Mouse (Mus musculus): Measurements from ENCODE around the gene Kdm5c. TPM values are rescaled to one million over a fixed set of nuclear protein-coding genes. Genes with fewer than 3 reads are reported as not detected.

The Kdm5c gene
- 10 to 100 TPM; 15.7 to 36.0 TPM for polyA plus RNA-seq (2012; fragmentation: generic; extraction: Trizol)

DNA sequence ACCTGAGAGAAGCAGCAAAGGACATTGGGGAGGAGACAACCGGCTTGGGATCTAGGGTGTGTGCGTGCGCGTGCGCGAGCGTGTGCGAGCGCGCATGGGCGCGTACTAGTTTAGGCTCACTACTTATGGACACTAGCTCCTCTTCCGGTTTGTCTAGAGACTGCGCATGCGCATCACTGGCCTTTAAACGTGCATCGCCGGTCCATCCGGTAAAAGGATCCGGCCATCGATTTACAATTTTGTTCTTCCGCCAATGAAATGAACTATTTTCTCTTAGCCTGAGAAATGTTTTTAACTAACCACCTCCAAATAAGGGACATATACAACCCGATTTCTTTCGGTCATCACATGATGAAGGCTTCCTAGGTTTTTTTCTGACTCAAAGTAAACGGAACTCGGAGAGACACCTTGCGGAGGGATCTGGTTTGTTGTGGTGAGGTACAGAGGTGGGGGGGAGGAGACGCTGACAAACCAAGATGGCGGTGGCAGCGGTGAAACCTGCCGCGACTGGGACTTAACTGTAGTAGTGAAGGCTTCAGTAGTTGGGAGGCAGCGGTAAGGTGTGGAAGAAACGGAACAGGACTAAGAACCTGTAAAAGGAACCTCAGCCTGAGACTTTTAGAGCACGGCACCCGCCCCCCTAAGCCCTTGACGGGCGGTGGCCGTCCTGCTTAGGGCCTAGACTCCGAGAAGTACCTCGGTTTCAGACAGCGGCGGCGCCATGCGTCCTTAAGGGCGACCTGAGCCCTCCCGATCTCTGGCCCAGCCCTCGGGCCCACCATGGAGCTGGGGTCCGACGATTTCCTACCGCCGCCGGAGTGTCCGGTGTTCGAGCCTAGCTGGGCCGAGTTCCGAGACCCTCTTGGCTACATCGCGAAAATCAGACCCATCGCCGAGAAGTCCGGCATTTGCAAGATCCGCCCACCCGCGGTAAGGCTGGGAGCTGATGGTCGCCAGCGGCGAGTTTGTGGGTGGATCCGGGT lies at the start of gene Kdm5c:
Gene Kdm5c, plus strand, starts transcription at position 240 of the 983 bp plus-strand sequence.

Other genes starting within 250 kb of the Kdm5c start
- 100 to 1,000 TPM; 266 to 268 TPM for gene Hsd17b10, start 231.2 kb upstream of the Kdm5c start, polyA plus RNA-seq (2012; fragmentation: generic; extraction: Trizol)
- under 1 TPM; 0.34 to 0.99 TPM for gene Ribc1, start 216.7 kb upstream of the Kdm5c start, polyA plus RNA-seq (2012; fragmentation: generic; extraction: Trizol)
- 10 to 100 TPM in 1 of 2 experiments, 1 to 10 TPM in 1; 5.5 to 30.1 TPM for gene Smc1a, start 216.6 kb upstream of the Kdm5c start, polyA plus RNA-seq (2012; fragmentation: generic; extraction: Trizol)
- gene Iqsec2, start 88.8 kb upstream of the Kdm5c start, polyA plus RNA-seq (2012; fragmentation: generic; extraction: Trizol) = 10 to 100 TPM; 10.9 to 36.2 TPM
- 1 to 10 TPM in 1 of 2 experiments, under 1 TPM in 1; 0.18 to 1.8 TPM for gene Kantr, start 94.5 kb downstream of the Kdm5c start, polyA plus RNA-seq (2012; fragmentation: generic; extraction: Trizol)
- 10 to 100 TPM in 1 of 2 experiments, 1 to 10 TPM in 1; 3.6 to 27.4 TPM for gene Tspyl2, start 109.4 kb downstream of the Kdm5c start, polyA plus RNA-seq (2012; fragmentation: generic; extraction: Trizol)
- gene Gpr173, start 135.7 kb downstream of the Kdm5c start, polyA plus RNA-seq (2012; fragmentation: generic; extraction: Trizol) = 1 to 10 TPM; 4.3 to 7.3 TPM

Data from C3H10T1/2 (cell line).